Mouse (Mus musculus) intestine, embryonic 14.5 days (tissue): ENCODE data around the gene Dlk1. TPM values are rescaled to one million over a fixed set of nuclear protein-coding genes. Genes with fewer than 3 reads are reported as not detected.

Experiments used
- polyA plus RNA-seq: library from polyadenylated mRNA; unstranded; fragments of >200 nt; fragmentation: Nextera tagmentation; extraction: Ambion mirVana; gene quantifications from 2 replicates; pipeline ENCODE4 v1.2.1, GENCODE M21; 2014

The Dlk1 gene
- polyA plus RNA-seq, 1 experiment from 2014 or later = 437 TPM

Other genes starting within 250 kb of the Dlk1 start
- 1.9 TPM in 2 replicates for gene Rtl1, start 147.5 kb downstream of the Dlk1 start, polyA plus RNA-seq